ENCODE assay signal across 20 mouse cellular contexts in the genomic region with DNA sequence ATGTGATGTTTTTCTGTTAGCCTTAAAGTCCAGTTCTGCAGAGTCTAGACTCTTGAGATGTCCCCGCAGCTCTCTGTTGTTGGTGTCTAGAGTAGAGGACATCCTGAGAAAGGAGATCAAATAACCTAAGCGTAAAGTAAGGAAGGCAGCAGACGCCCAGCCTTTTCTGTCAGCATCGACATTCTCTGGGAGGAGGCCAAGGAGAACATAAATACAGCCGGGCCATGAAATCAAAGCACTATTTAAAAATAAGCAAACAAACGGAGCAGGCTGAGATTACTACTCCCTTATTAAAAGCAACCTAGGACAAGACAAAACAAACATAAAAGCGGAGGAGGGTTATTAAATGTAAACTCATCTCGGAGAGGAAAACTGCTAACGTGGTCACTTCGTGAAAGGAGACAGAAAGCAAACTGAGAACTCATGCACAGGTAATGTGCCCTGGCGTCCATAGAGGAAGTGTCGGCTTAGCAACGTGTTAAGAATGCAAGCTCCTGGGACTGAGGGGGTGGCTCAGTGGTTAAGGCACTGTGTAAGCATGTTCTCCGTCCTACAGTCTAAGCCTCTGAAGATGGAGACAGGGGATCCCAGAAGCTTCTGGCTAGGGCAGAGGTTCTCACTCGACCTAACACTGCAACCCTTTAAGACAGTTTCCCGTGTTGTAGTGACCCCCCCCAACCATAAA. TPM values are rescaled to one million over a fixed set of nuclear protein-coding genes. Genes with fewer than 3 reads are reported as not detected.
DNase-seq lines count a peak whose midpoint lies in the region; ATAC-seq and TF ChIP-seq lines count a peak whose summit lies in the region.
"Had no signal": no experiment of that assay in that cellular context is flagged by ENCODE, and none has a peak within 500 bp of the region (broad histone marks: within the 10 kb centered on the region; RNA-seq: fewer than 3 reads in every experiment).

No protein-coding gene starts in this region.

- H3K4me2 ChIP-seq in heart, postnatal 0 days (ENCODE audit: low read depth, low read length) = peak overlapping the region; percentile 19; the same call in 1 of the 2 replicates
- H3K4me2 ChIP-seq in lung, embryonic 15.5 days = peak overlapping the region; percentile 36
- 0 out of 2 replicates have a peak overlapping the region, but pooled peaks have one; percentile 6 for H3K4me2 ChIP-seq in limb, embryonic 15.5 days
- H3K4me2 ChIP-seq in hindbrain, embryonic 14.5 days (replicated peaks) = no peak overlapping the region
- H3K4me2 ChIP-seq: heart, embryonic 12.5 days had no signal

- peaks cover 8% of the 10 kb centered on the region for H3K4me1 ChIP-seq in heart, postnatal 0 days (ENCODE audit: control insufficient read depth, insufficient read depth)
- peaks cover 39% of the 10 kb centered on the region for H3K4me1 ChIP-seq in lung, embryonic 15.5 days
- peaks cover 15% of the 10 kb centered on the region for H3K4me1 ChIP-seq in limb, embryonic 15.5 days
- no peaks in the 10 kb centered on the region for H3K4me1 ChIP-seq in hindbrain, embryonic 14.5 days (replicated peaks; ENCODE audit: control insufficient read depth, insufficient read depth, low read length)

- H3K36me3 ChIP-seq in heart, postnatal 0 days (replicated peaks; ENCODE audit: control insufficient read depth, insufficient read depth, low read length) = no peaks in the 10 kb centered on the region
- H3K36me3 ChIP-seq in lung, embryonic 15.5 days = no peaks in the 10 kb centered on the region
- H3K36me3 ChIP-seq in limb, embryonic 15.5 days = no peaks in the 10 kb centered on the region
- H3K36me3 ChIP-seq in hindbrain, embryonic 14.5 days (replicated peaks; ENCODE audit: control insufficient read depth, insufficient read depth) = no peaks in the 10 kb centered on the region
- H3K36me3 ChIP-seq: heart, embryonic 12.5 days; hindbrain, embryonic 10.5 days had no signal

- WGBS in heart, postnatal 0 days = 50% methylated on average over 16 of the region's 16 CpGs
- WGBS in lung, embryonic 15.5 days = 22% methylated on average over 16 of the region's 16 CpGs
- WGBS in limb, embryonic 15.5 days = 40% methylated on average over 16 of the region's 16 CpGs
- 75% methylated on average over 16 of the region's 16 CpGs for WGBS in hindbrain, embryonic 14.5 days

- no peak for TF ChIP-seq EP300 in heart, postnatal 0 days (IDR thresholded peaks at IDR 0.05; ENCODE audit: low read depth)

- no peaks in the 10 kb centered on the region for H3K27me3 ChIP-seq in heart, postnatal 0 days (ENCODE audit: control insufficient read depth, insufficient read depth, low read length)
- no peaks in the 10 kb centered on the region for H3K27me3 ChIP-seq in lung, embryonic 15.5 days
- no peaks in the 10 kb centered on the region for H3K27me3 ChIP-seq in limb, embryonic 15.5 days
- H3K27me3 ChIP-seq in hindbrain, embryonic 14.5 days (ENCODE audit: control insufficient read depth, insufficient read depth, low read length) = no peaks in the 10 kb centered on the region
- H3K27me3 ChIP-seq: heart, embryonic 12.5 days; megakaryocyte, embryonic 14.5 days had no signal

- H3K9me3 ChIP-seq in heart, postnatal 0 days (replicated peaks; ENCODE audit: control insufficient read depth, low read length) = no peaks in the 10 kb centered on the region
- H3K9me3 ChIP-seq in lung, embryonic 15.5 days = no peaks in the 10 kb centered on the region
- no peaks in the 10 kb centered on the region for H3K9me3 ChIP-seq in limb, embryonic 15.5 days
- H3K9me3 ChIP-seq in hindbrain, embryonic 14.5 days (ENCODE audit: control insufficient read depth, low read length) = no peaks in the 10 kb centered on the region
- H3K9me3 ChIP-seq: heart, embryonic 12.5 days; hindbrain, embryonic 10.5 days; megakaryocyte, embryonic 14.5 days had no signal

- H3K9ac ChIP-seq in heart, postnatal 0 days (replicated peaks; ENCODE audit: low read depth, low read length) = no peak overlapping the region
- no peak overlapping the region for H3K9ac ChIP-seq in lung, embryonic 15.5 days
- no peak overlapping the region for H3K9ac ChIP-seq in limb, embryonic 15.5 days
- no peak overlapping the region for H3K9ac ChIP-seq in hindbrain, embryonic 14.5 days
- H3K9ac ChIP-seq: heart, embryonic 12.5 days; liver, embryonic 14.5 days had no signal

- no peak overlapping the region for H3K4me3 ChIP-seq in heart, postnatal 0 days (ENCODE audit: low read depth, low read length)
- H3K4me3 ChIP-seq in lung, embryonic 15.5 days = no peak overlapping the region
- no peak overlapping the region for H3K4me3 ChIP-seq in limb, embryonic 15.5 days
- H3K4me3 ChIP-seq in hindbrain, embryonic 14.5 days (replicated peaks; ENCODE audit: low read length) = no peak overlapping the region
- H3K4me3 ChIP-seq: heart, embryonic 12.5 days; hindbrain, embryonic 10.5 days; megakaryocyte, embryonic 14.5 days had no signal

- ATAC-seq in heart, postnatal 0 days (ENCODE audit: insufficient read depth, low read depth) = no peak
- no peak for ATAC-seq in lung, embryonic 15.5 days (ENCODE audit: borderline replicate concordance, extremely low read depth, low FRiP score, low TSS enrichment)
- ATAC-seq in limb, embryonic 15.5 days (ENCODE audit: insufficient number of reproducible peaks, low FRiP score, low TSS enrichment, low read depth) = no peak
- no peak for ATAC-seq in hindbrain, embryonic 14.5 days (ENCODE audit: low FRiP score)
- ATAC-seq: forebrain, embryonic 16.5 days; inflammation-experienced regulatory T-cells, adult 6 months had no signal

- no peak for DNase-seq in heart, postnatal 0 days (ENCODE audit: low spot score)
- DNase-seq in heart, postnatal 14 days = no peak
- DNase-seq in lung, adult 18-20 months = no peak
- peak; percentile 42 for DNase-seq in brain, embryonic 14.5 days (ENCODE audit: low read depth)
- no peak for DNase-seq in hindbrain, embryonic 14.5 days (ENCODE audit: low spot score)
- DNase-seq: adrenal gland, postnatal 10 days; cerebellum, adult 18-20 months; cerebellum, postnatal 36 days; layer of hippocampus, postnatal 36 days; thymus, postnatal 4 days had no signal

- TF ChIP-seq CTCF in heart, postnatal 0 days (IDR thresholded peaks at IDR 0.05; ENCODE audit: low read depth) = no peak
- no peak for TF ChIP-seq CTCF in brain, embryonic 14.5 days (IDR thresholded peaks at IDR 0.05; ENCODE audit: borderline replicate concordance, extremely low read depth, insufficient read depth, insufficient read length)

- no peak overlapping the region for H3K27ac ChIP-seq in heart, postnatal 0 days (ENCODE audit: low read depth)
- peak overlapping the region; percentile 8; the same call in 1 of the 2 replicates for H3K27ac ChIP-seq in lung, embryonic 15.5 days
- H3K27ac ChIP-seq in limb, embryonic 15.5 days = no peak overlapping the region
- H3K27ac ChIP-seq in hindbrain, embryonic 14.5 days = no peak overlapping the region
- H3K27ac ChIP-seq: hindbrain, embryonic 10.5 days; liver, embryonic 14.5 days had no signal

- TF ChIP-seq POLR2A in brain, embryonic 14.5 days (IDR thresholded peaks at IDR 0.05; ENCODE audit: borderline replicate concordance, extremely low read depth, insufficient read depth, insufficient read length, poor library complexity, severe bottlenecking) = no peak

- intact Hi-C loops in heart, postnatal 14 days (cut with DNase I) = loop anchor here (10.0 kb wide), 1 partner anchor 270 kb away; a partner anchor contains a TSS

RNA-seq across cellular contexts. Expression of a gene that starts 34.7 kb away (rescaled TPM):
- 39.8 and 61.1 TPM in 2 replicates for total RNA-seq in heart, postnatal 0 days (2014; rRNA removed; ENCODE audit: low replicate concordance)
- polyA plus RNA-seq in heart, postnatal 0 days (2015; fragmentation: Nextera tagmentation; extraction: Ambion mirVana) = 14.7 and 17.9 TPM in 2 replicates
- 10 to 100 TPM; 19.6 to 28.0 TPM for total RNA-seq in heart, postnatal 14 days (2021)
- 7.2 and 7.7 TPM in 2 replicates for polyA plus RNA-seq in lung, embryonic 15.5 days (2015; fragmentation: Nextera tagmentation; extraction: Ambion mirVana)
- polyA plus RNA-seq in brain, embryonic 14.5 days (2012; rRNA removed) = 2.4 and 3.1 TPM in 2 replicates
- polyA plus RNA-seq in limb, embryonic 15.5 days (2015; fragmentation: Nextera tagmentation; extraction: Ambion mirVana) = 17.5 and 18.5 TPM in 2 replicates
- polyA plus RNA-seq in hindbrain, embryonic 14.5 days (2014; fragmentation: Nextera tagmentation; extraction: Ambion mirVana) = 6.2 and 7.7 TPM in 2 replicates
- total RNA-seq: granulocyte monocyte progenitor cell, adult 5-6 weeks; monocyte, adult 5-6 weeks had no signal

RNA-seq across cellular contexts. Expression of a gene that starts 48.1 kb away (rescaled TPM):
- 17.3 and 27.4 TPM in 2 replicates for total RNA-seq in heart, postnatal 0 days (2014; rRNA removed; ENCODE audit: low replicate concordance)
- polyA plus RNA-seq in heart, postnatal 0 days (2015; fragmentation: Nextera tagmentation; extraction: Ambion mirVana) = 16.9 and 17.7 TPM in 2 replicates
- total RNA-seq in heart, postnatal 14 days (2021) = 10 to 100 TPM; 16.3 to 17.0 TPM
- polyA plus RNA-seq in lung, embryonic 15.5 days (2015; fragmentation: Nextera tagmentation; extraction: Ambion mirVana) = 9.6 and 9.7 TPM in 2 replicates
- 1.0 and 1.2 TPM in 2 replicates for polyA plus RNA-seq in brain, embryonic 14.5 days (2012; rRNA removed)
- 6.0 and 6.1 TPM in 2 replicates for polyA plus RNA-seq in limb, embryonic 15.5 days (2015; fragmentation: Nextera tagmentation; extraction: Ambion mirVana)
- polyA plus RNA-seq in hindbrain, embryonic 14.5 days (2014; fragmentation: Nextera tagmentation; extraction: Ambion mirVana) = 1.1 and 1.3 TPM in 2 replicates
- total RNA-seq: monocyte, adult 5-6 weeks had no signal
- polyA plus RNA-seq: inflammation-experienced regulatory T-cells, adult 6 months had no signal
